Mouse (Mus musculus) ES-E14 (cell line): ENCODE measurements at regions not wholly inside any gene's neighbourhood (a gene's known extent, or its start where the extent isn't known, plus 50 kb on each side); places are given as distances from the start of the nearest gene placed in this dataset.

Source experiments
- CHD2 ChIP-seq: IDR thresholded peaks from 2 replicates; pipeline ENCODE4 v1.6.1; 2014; ENCODE audit warnings: mild to moderate bottlenecking, low read depth, low read length, inconsistent platforms
- HCFC1 ChIP-seq: IDR thresholded peaks from 2 replicates; pipeline ENCODE4 v1.6.1; 2012; ENCODE audit warnings: low read length, inconsistent platforms, borderline replicate concordance; ENCODE audit not compliant: insufficient read depth
- MAFK ChIP-seq: IDR thresholded peaks from 2 replicates; pipeline ENCODE4 v1.6.1; 2014; ENCODE audit warnings: mild to moderate bottlenecking, low read depth, low read length, inconsistent platforms; ENCODE audit not compliant: insufficient read depth
- ZC3H11A ChIP-seq: IDR thresholded peaks from 2 replicates; pipeline ENCODE4 v1.6.1; 2012; ENCODE audit warnings: low read depth, mild to moderate bottlenecking, inconsistent platforms, low read length, borderline replicate concordance
- ZNF384 ChIP-seq: IDR thresholded peaks from 2 replicates; pipeline ENCODE4 v1.6.1; 2012; ENCODE audit warnings: low read depth, low read length, inconsistent platforms

DNA sequence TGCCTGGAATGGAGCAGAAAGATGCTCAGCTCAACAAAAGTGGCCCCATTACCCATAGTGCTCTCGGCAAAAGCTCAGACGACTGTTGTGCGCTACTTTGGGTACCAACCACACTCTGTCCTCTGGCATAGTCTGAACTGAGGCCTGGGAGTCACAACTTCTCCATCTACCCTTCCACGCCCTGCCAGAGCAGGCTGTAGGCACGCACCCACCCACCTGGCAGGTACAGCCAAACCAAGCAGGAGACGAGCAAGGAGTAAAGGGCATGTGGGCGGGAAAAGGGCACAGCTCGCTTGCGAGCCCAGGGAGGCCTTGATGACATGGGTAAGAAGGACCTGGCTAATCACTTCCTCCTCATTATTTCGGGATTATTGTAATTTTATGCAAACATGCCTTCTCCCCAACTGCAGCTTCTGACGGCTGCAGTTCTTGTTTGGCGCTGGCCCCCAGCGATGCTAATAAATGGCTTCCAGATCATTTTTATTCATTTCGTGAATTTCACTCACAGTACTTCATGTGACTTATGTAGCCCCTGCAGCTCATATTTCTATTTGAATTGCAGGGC is 150.0 kb downstream of the Gm9195 start:
- no peak for TF ChIP-seq HCFC1
- no peak for TF ChIP-seq ZNF384
- no peak for TF ChIP-seq CHD2
- no peak for TF ChIP-seq ZC3H11A
- no peak for TF ChIP-seq MAFK
